Mouse (Mus musculus) ES-E14 (cell line): ENCODE results near the gene Wrb. TPM values are rescaled to one million over a fixed set of nuclear protein-coding genes. Genes with fewer than 3 reads are reported as not detected.

Source experiments
- DNase-seq: peaks from one replicate; pipeline ENCODE4 v3.0.0-alpha.2; 2013; ENCODE audit warnings: low read depth, low spot score
- H3K27ac ChIP-seq: 2 replicates; pipeline ENCODE4 v1.5.1; 2012; ENCODE audit warnings: low read depth, mild to moderate bottlenecking, low read length, moderate library complexity, mixed read lengths; ENCODE audit not compliant: poor library complexity, insufficient read depth, severe bottlenecking
- H3K36me3 ChIP-seq: 2 replicates; pipeline ENCODE4 v1.6.1; 2012; ENCODE audit warnings: mild to moderate bottlenecking, low read length, moderate library complexity, mixed read lengths; ENCODE audit not compliant: control insufficient read depth, poor library complexity, insufficient read depth, severe bottlenecking
- H3K4me1 ChIP-seq, 2 experiments: fragments of 150-350 bp in 1 of 2; sonication (generic) in 1 of 2; 2 replicates each; pipeline ENCODE4 v1.6.1; 2012; ENCODE audit warnings: low read length in 2 of 2, mild to moderate bottlenecking in 1 of 2, mixed read lengths in 1 of 2; ENCODE audit not compliant: control insufficient read depth in 2 of 2, insufficient read depth in 2 of 2, poor library complexity in 1 of 2
- H3K4me3 ChIP-seq, 2 experiments: fragments of 150-350 bp in 1 of 2; sonication (generic) in 1 of 2; 2 replicates each; pipeline ENCODE4 v1.5.1; 2012; ENCODE audit warnings: low read length in 2 of 2, low read depth in 1 of 2, mild to moderate bottlenecking in 1 of 2, mixed read lengths in 1 of 2; ENCODE audit not compliant: insufficient read depth in 1 of 2, poor library complexity in 1 of 2, severe bottlenecking in 1 of 2
- H3K9ac ChIP-seq: 2 replicates; pipeline ENCODE4 v1.6.1; 2012; ENCODE audit warnings: low read depth, mild to moderate bottlenecking, low read length, mixed read lengths; ENCODE audit not compliant: poor library complexity, insufficient read depth, severe bottlenecking
- H3K9me3 ChIP-seq: fragments of 150-350 bp; sonication (generic); 2 replicates; pipeline ENCODE4 v1.6.1; 2012; ENCODE audit warnings: low read depth, mild to moderate bottlenecking, low read length; ENCODE audit not compliant: control insufficient read depth, insufficient read depth
- CHD2 ChIP-seq: IDR thresholded peaks from 2 replicates; pipeline ENCODE4 v1.6.1; 2014; ENCODE audit warnings: mild to moderate bottlenecking, low read depth, low read length, inconsistent platforms
- HCFC1 ChIP-seq: IDR thresholded peaks from 2 replicates; pipeline ENCODE4 v1.6.1; 2012; ENCODE audit warnings: low read length, inconsistent platforms, borderline replicate concordance; ENCODE audit not compliant: insufficient read depth
- MAFK ChIP-seq: IDR thresholded peaks from 2 replicates; pipeline ENCODE4 v1.6.1; 2014; ENCODE audit warnings: mild to moderate bottlenecking, low read depth, low read length, inconsistent platforms; ENCODE audit not compliant: insufficient read depth
- ZC3H11A ChIP-seq: IDR thresholded peaks from 2 replicates; pipeline ENCODE4 v1.6.1; 2012; ENCODE audit warnings: low read depth, mild to moderate bottlenecking, inconsistent platforms, low read length, borderline replicate concordance
- ZNF384 ChIP-seq: IDR thresholded peaks from 2 replicates; pipeline ENCODE4 v1.6.1; 2012; ENCODE audit warnings: low read depth, low read length, inconsistent platforms
- in situ Hi-C, 2 experiments: fragments of 600-800 bp; cut with MboI; formaldehyde crosslinking; loops; one replicate each; pipeline ENCODE4 v1.15.1; 2025; ENCODE audit warnings: low sequenced_read_pairs in 2 of 2, inconsistent platforms in 1 of 2; ENCODE audit not compliant: unreplicated experiment in 2 of 2
- total RNA-seq: library from RNA; depleted of rRNA; stranded (reverse); fragments of 300-350 nt; gene quantifications from 2 replicates; pipeline ENCODE4 v1.2.3, GENCODE M21; 2012

Wrb gene
- total RNA-seq, 1 experiment = 93.7 TPM

DNA sequence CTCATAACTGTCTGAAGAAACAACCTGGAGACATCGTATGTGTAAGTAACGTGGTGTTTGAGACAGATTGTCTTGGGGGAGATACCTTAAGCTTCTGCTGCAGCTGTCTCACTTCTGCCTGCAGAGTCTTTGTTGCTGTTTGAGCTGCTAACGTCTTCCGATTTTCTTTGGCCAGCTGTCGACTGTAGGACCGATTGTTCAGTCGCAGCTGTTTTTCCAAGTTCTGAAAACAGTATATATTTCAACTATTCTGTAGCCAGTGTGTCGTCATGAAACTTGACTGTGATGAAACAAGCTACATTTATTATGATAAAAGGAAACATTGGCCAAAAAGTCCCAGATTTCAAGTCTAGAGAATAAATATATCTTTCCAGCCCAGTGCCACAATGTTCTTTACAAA, 28.4 kb downstream of the Wrb start:
- TF ChIP-seq HCFC1 = no peak
- no peak for TF ChIP-seq ZC3H11A
- no peak for TF ChIP-seq ZNF384
- TF ChIP-seq MAFK = no peak
- no peak for TF ChIP-seq CHD2
- Histone ChIP-seq H3K4me3 (no peak overlapping the region), H3K36me3 (no peaks in the 10 kb centered on the region), H3K9me3 (no peaks in the 10 kb centered on the region), H3K4me1 (no peaks in the 10 kb centered on the region), H3K27ac (no peak overlapping the region), H3K9ac (no peak overlapping the region)
- DNase-seq = no peak
- in situ Hi-C loops = no loop called here

- DNase-seq = no peak
- in situ Hi-C loops = no loop called here
- H3K9me3 ChIP-seq = no peaks in the 10 kb centered on the region
- H3K27ac ChIP-seq = no peak overlapping the region
- H3K36me3 ChIP-seq = no peaks in the 10 kb centered on the region
- H3K4me1 ChIP-seq = no peaks in the 10 kb centered on the region
- no peak overlapping the region for H3K4me3 ChIP-seq
- no peak for TF ChIP-seq CHD2
- TF ChIP-seq MAFK = no peak
- TF ChIP-seq ZNF384 = no peak
- no peak for TF ChIP-seq ZC3H11A
- TF ChIP-seq HCFC1 = no peak
- H3K9ac ChIP-seq = no peak overlapping the region
Observed at GRCm38 (mm10) chr16:96175399-96175798, 30.2 kb downstream of the Wrb start.

GRCm38 (mm10) chr16:96179156-96179555, 33.9 kb downstream of the Wrb start:
- no peak for TF ChIP-seq ZNF384
- no peak for TF ChIP-seq HCFC1
- TF ChIP-seq CHD2 = no peak
- no peak for TF ChIP-seq ZC3H11A
- no peak for TF ChIP-seq MAFK
- Histone ChIP-seq H3K9me3 (no peaks in the 10 kb centered on the region), H3K4me1 (no peaks in the 10 kb centered on the region), H3K36me3 (no peaks in the 10 kb centered on the region), H3K27ac (no peak overlapping the region), H3K4me3 (no peak overlapping the region), H3K9ac (no peak overlapping the region)
- in situ Hi-C loops = no loop called here
- DNase-seq = no peak

DNA sequence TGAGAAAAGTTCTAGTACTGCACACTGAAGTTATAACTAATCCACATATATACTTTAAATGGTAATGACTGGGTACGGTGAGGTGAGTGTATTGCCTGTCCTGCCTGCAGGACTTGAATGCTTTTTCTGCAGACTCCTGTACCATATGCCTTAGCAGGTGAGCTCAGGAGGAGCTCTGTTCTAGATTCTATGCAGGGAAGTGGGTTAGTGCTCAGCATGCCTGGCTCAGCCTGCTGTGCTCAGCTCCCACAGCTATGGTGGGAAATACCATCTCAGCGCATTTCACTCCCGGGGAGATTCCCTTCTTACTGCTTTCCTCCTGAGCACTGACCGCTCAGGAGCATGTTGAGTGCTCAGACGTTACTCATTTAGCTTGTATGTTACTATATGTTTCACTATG, 42.4 kb downstream of the Wrb start:
- H3K4me1 ChIP-seq = 0 out of 4 replicates have a peak, but pooled peaks cover 0 to 2% of the 10 kb centered on the region in 2 experiments
- H3K9ac ChIP-seq = no peak overlapping the region
- H3K9me3 ChIP-seq = no peaks in the 10 kb centered on the region
- in situ Hi-C loops = no loop called here
- DNase-seq = no peak
- H3K36me3 ChIP-seq = no peaks in the 10 kb centered on the region
- H3K4me3 ChIP-seq = no peak overlapping the region
- no peak overlapping the region for H3K27ac ChIP-seq
- TF ChIP-seq ZNF384 (no peak), CHD2 (no peak), HCFC1 (no peak), ZC3H11A (no peak), MAFK (no peak)
